Mouse (Mus musculus) MEL (cell line): ENCODE measurements around the gene Aldh5a1.
A peak's percentile ranks its signal among the peaks of the same experiment; 100 is the strongest.

Experiments
- CHD1 ChIP-seq: IDR thresholded peaks from 2 replicates; pipeline ENCODE4 v1.6.1; 2012; ENCODE audit warnings: low read depth, mild to moderate bottlenecking, inconsistent platforms, low read length, improper control_type of control experiment
- CTCF ChIP-seq, 3 experiments: IDR thresholded peaks in 2 of 3; conservative IDR thresholded peaks in 1 of 3; 2 replicates each; pipeline ENCODE4 v1.5.1; 2011 to 2012; ENCODE audit warnings: low read length in 3 of 3, low read depth in 2 of 3, mild to moderate bottlenecking in 2 of 3, improper control_type of control experiment in 1 of 3, inconsistent platforms in 1 of 3, mixed read lengths in 1 of 3, moderate library complexity in 1 of 3; ENCODE audit not compliant: control insufficient read depth in 1 of 3, insufficient read depth in 1 of 3, poor library complexity in 1 of 3, severe bottlenecking in 1 of 3
- JUND ChIP-seq: IDR thresholded peaks from 2 replicates; pipeline ENCODE4 v1.6.1; 2011; ENCODE audit warnings: low read depth, mild to moderate bottlenecking, improper control_type of control experiment, low read length
- MYB ChIP-seq: IDR thresholded peaks from 2 replicates; pipeline ENCODE4 v1.6.1; 2011; ENCODE audit warnings: mild to moderate bottlenecking, low read depth, low read length, improper control_type of control experiment
- POLR2A ChIP-seq, 2 experiments: IDR thresholded peaks; 2 replicates each; pipeline ENCODE4 v1.6.1; 2011 to 2012; ENCODE audit warnings: low read length in 2 of 2, mild to moderate bottlenecking in 2 of 2, control low read depth in 1 of 2, improper control_type of control experiment in 1 of 2, low read depth in 1 of 2, moderate library complexity in 1 of 2; ENCODE audit not compliant: control insufficient read depth in 1 of 2, insufficient read depth in 1 of 2, poor library complexity in 1 of 2
- USF1 ChIP-seq: IDR thresholded peaks from 2 replicates; pipeline ENCODE4 v1.6.1; 2014; ENCODE audit warnings: low read depth, mild to moderate bottlenecking, inconsistent platforms, low read length, improper control_type of control experiment, moderate library complexity

GRCm38 (mm10) chr13:24938683-24939082 is 1.2 kb upstream of the Aldh5a1 start:
- TF ChIP-seq USF1 (no peak), JUND (peak; percentile 31; the same call in 1 of the 2 replicates), CTCF (IDR thresholded peaks at IDR 0.05 in 2 of 3, conservative IDR thresholded peaks at IDR 0.05 in 1 of 3; ENCODE audit: control insufficient read depth in 1 of 3, insufficient read depth in 1 of 3, low read depth in 2 of 3, low read length in 3 of 3, poor library complexity in 1 of 3, severe bottlenecking in 1 of 3) (peak; percentile 80 to 88 (median 86)), CHD1 (no peak), MYB (no peak), POLR2A (IDR thresholded peaks at IDR 0.05; ENCODE audit: control insufficient read depth in 1 of 2, insufficient read depth in 1 of 2, low read depth in 1 of 2, low read length in 2 of 2, poor library complexity in 1 of 2) (no peak)
